Mouse (Mus musculus) adrenal gland, adult 8-10 months (tissue): ENCODE data around the gene Copb1. TPM values are rescaled to one million over a fixed set of nuclear protein-coding genes. Genes with fewer than 3 reads are reported as not detected.

Experiments used
- total RNA-seq, 4 experiments: library from RNA; stranded (reverse); gene quantifications; 2 replicates each; pipeline ENCODE4 v1.2.4; 2022

Gene Copb1
- total RNA-seq, 4 experiments from 2014 or later, result 115 to 138 (median 117) TPM

Other genes starting within 250 kb of the Copb1 start
- 10 to 100 TPM; 18.2 to 35.7 (median 28.5) TPM for gene Rras2, start 136.9 kb downstream of the Copb1 start, total RNA-seq
- gene Psma1, start 21.4 kb upstream of the Copb1 start, total RNA-seq, result 100 to 1,000 TPM; 141 to 160 (median 152) TPM
- gene Pde3b, start 160.6 kb upstream of the Copb1 start, total RNA-seq, result 10 to 100 TPM; 12.1 to 34.9 (median 22.5) TPM